Mouse (Mus musculus) cerebellum, adult 2 months (tissue): ENCODE data around the gene Srsf4.

Source experiments
- CTCF ChIP-seq: fragments of 200-500 bp; IDR thresholded peaks from 2 replicates; pipeline ENCODE4 v1.5.1; 2011; ENCODE audit warnings: low read depth, mild to moderate bottlenecking, control low read depth, low read length, moderate library complexity, borderline replicate concordance; ENCODE audit not compliant: insufficient read depth
- POLR2A ChIP-seq: fragments of 200-500 bp; IDR thresholded peaks from 2 replicates; pipeline ENCODE4 v1.6.1; 2011; ENCODE audit warnings: low read length, control low read depth, borderline replicate concordance; ENCODE audit not compliant: insufficient read depth

DNA sequence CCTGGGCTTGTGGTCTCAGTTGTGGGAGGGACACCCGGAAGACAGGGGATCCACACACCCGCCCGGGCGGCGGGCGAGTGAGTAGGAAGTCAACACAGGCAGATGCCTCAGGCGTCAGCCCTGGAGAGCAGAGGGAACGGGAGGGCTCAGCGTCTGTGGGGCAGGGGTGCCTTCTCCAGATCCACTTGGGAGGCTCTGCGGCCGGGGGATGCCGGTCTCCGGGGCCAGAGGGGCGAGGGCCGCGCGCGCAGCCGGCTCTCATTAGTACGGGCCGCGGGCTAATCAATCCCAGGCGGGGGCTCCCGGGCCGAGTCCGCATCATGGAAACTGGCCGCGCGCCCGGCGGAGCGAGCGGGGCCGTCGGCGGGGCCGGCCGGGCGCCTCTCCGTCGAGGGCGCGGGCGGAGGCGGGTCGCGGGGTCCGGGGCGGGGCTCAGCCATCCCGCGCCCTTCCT lies 46.8 kb downstream of the Srsf4 start:
- TF ChIP-seq CTCF (no peak), POLR2A (no peak)
